Mouse (Mus musculus) bone marrow, adult 2 months (tissue): ENCODE measurements at regions not wholly inside any gene's neighbourhood (a gene's known extent, or its start where the extent isn't known, plus 50 kb on each side); places are given as distances from the start of the nearest gene placed in this dataset.

Experiments
- H3K27ac ChIP-seq: fragments of 200-500 bp; 2 replicates; pipeline ENCODE4 v1.5.1; 2012; ENCODE audit warnings: low read depth, mild to moderate bottlenecking, control low read depth, inconsistent platforms, low read length; ENCODE audit not compliant: control insufficient read depth, poor library complexity, insufficient read depth
- H3K4me1 ChIP-seq: fragments of 200-500 bp; 2 replicates; pipeline ENCODE4 v1.6.1; 2011; ENCODE audit warnings: low read length; ENCODE audit not compliant: control insufficient read depth, insufficient read depth
- H3K4me3 ChIP-seq: fragments of 200-500 bp; replicated peaks from 2 replicates; pipeline ENCODE3; 2011; ENCODE audit warnings: mild to moderate bottlenecking, low read depth, low read length, control low read depth; ENCODE audit not compliant: control insufficient read depth
- CTCF ChIP-seq: fragments of 200-500 bp; IDR thresholded peaks from 2 replicates; pipeline ENCODE4 v1.5.1; 2011; ENCODE audit warnings: low read length, control low read depth; ENCODE audit not compliant: control insufficient read depth, insufficient read depth
- POLR2A ChIP-seq: fragments of 200-500 bp; IDR thresholded peaks from 2 replicates; pipeline ENCODE4 v1.6.1; 2011; ENCODE audit warnings: low read depth, mild to moderate bottlenecking, control low read depth, low read length, borderline replicate concordance; ENCODE audit not compliant: control insufficient read depth
- WGBS: fragments of 180-500 bp; shearing (Covaris S2); methylation state at CpG from one replicate; pipeline ENCODE4 v1.1.7; 2018; 5-methylcytosine and 5-hydroxymethylcytosine counted together

DNA sequence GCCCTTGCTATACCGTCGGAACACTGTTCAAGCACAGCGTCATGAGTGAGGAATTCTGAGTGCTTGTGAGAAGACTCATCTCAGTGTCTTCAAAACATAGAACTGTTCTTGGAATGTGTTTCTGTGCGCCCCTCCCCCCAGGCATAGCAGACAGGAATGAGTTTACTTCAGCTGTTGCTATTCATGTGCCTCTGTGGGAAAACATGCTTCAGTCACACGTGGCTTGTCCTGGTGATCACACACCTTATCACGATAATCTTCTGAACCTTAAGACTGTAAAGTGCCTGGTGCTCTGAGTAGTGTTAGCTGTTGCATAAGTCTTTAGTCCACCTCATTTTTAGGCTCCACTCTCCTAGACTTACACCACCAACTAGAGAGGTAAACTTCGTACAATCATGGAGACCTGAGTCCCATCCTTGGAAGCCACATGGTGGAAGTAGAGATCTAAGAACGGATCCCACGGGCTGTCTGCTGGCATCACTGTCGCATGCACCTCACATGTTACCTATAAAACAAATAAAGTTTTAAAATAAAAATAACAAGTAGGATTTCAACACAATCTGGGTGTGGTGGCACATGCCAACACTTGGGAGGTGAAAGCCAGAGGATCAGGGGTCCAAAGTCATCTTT lies 1143.8 kb downstream of the 4930447A16Rik start:
- WGBS: 83% methylated on average over 10 of the region's 10 CpGs
- H3K4me1 ChIP-seq: peaks cover 6% of the 10 kb centered on the region
- no peak overlapping the region for H3K27ac ChIP-seq
- H3K4me3 ChIP-seq: no peak overlapping the region
- TF ChIP-seq CTCF: no peak
- TF ChIP-seq POLR2A: no peak

DNA sequence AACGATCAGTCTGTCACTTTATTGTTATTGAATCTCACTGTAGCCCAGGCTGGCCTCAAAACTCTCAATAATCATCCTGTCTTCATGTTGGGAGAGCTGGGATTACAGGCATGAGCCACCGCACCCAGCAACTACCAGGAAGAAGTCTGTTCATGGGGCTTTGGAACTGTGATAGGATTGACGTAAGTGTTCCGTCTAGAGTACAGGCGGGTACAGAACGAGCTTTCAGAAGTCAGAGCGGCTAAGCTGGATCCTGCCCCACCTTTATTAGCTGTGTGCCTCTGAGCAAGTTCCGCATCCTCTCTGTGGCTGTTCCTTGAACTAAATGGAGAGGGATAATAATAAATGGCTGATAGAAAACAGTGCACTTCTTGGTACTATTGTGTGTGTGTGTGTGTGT lies 1144.8 kb downstream of the 4930447A16Rik start:
- Histone ChIP-seq H3K4me1 (peaks cover 6% of the 10 kb centered on the region), H3K4me3 (no peak overlapping the region), H3K27ac (no peak overlapping the region)
- TF ChIP-seq POLR2A (no peak), CTCF (no peak)
- 90% methylated on average over 8 of the region's 8 CpGs for WGBS

- H3K4me1 ChIP-seq: peaks cover 6% of the 10 kb centered on the region
- 80% methylated on average over 8 of the region's 8 CpGs for WGBS
- no peak overlapping the region for H3K27ac ChIP-seq
- TF ChIP-seq CTCF: no peak
- no peak overlapping the region for H3K4me3 ChIP-seq
Measured at GRCm38 (mm10) chr15:38570735-38571134, 1145.4 kb downstream of the 4930447A16Rik start.

- 33% methylated on average over 4 of the region's 4 CpGs for WGBS
- no peak overlapping the region for H3K4me3 ChIP-seq
- no peak overlapping the region; the same call in 1 of the 2 replicates for H3K27ac ChIP-seq
- TF ChIP-seq POLR2A: no peak
- TF ChIP-seq CTCF: no peak
- peaks cover 5% of the 10 kb centered on the region for H3K4me1 ChIP-seq
Measured at GRCm38 (mm10) chr15:38572652-38573051, 1147.3 kb downstream of the 4930447A16Rik start.

- no peak overlapping the region for H3K4me3 ChIP-seq
- no peaks in the 10 kb centered on the region; the same call in 1 of the 2 replicates for H3K4me1 ChIP-seq
- peak overlapping the region; percentile 25; the same call in 1 of the 2 replicates for H3K27ac ChIP-seq
- no peak for TF ChIP-seq POLR2A
- TF ChIP-seq CTCF: no peak
- WGBS: 24% methylated on average over 8 of the region's 8 CpGs
Measured at GRCm38 (mm10) chr15:38574447-38574846, 1149.1 kb downstream of the 4930447A16Rik start.

DNA sequence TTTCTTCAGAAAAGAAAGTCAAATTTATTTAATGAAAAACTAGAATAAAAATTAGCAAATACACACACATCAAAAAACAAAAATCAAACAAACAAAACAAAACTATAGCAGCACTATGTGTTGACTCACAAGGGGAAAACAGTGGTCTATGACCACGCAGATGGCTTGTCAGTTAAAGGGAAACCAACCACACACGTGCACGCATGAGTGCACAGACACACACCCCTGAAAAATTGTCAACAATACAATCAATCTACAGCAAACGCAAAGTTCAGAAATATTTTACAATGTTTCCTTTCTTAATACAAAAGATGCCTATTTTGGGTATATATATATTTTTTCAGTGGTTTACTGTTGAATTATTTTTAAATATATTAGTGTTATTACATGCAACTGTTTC lies 1149.9 kb downstream of the 4930447A16Rik start:
- TF ChIP-seq CTCF (no peak), POLR2A (no peak)
- Histone ChIP-seq H3K4me1 (no peaks in the 10 kb centered on the region; the same call in 1 of the 2 replicates), H3K4me3 (no peak overlapping the region), H3K27ac (no peak overlapping the region)
- 26% methylated on average over 4 of the region's 4 CpGs for WGBS

GRCm38 (mm10) chr15:38577691-38578090 lies 1152.3 kb downstream of the 4930447A16Rik start:
- TF ChIP-seq CTCF: no peak
- TF ChIP-seq POLR2A: no peak
- Histone ChIP-seq H3K27ac (no peak overlapping the region), H3K4me3 (no peak overlapping the region), H3K4me1 (no peaks in the 10 kb centered on the region; the same call in 1 of the 2 replicates)
- WGBS: 95% methylated on average over 4 of the region's 4 CpGs

- TF ChIP-seq POLR2A (no peak), CTCF (no peak)
- Histone ChIP-seq H3K27ac (no peak overlapping the region), H3K4me1 (no peaks in the 10 kb centered on the region), H3K4me3 (no peak overlapping the region)
- 73% methylated on average over 4 of the region's 4 CpGs for WGBS
Measured at GRCm38 (mm10) chr15:38579481-38579880, 1154.1 kb downstream of the 4930447A16Rik start.

DNA sequence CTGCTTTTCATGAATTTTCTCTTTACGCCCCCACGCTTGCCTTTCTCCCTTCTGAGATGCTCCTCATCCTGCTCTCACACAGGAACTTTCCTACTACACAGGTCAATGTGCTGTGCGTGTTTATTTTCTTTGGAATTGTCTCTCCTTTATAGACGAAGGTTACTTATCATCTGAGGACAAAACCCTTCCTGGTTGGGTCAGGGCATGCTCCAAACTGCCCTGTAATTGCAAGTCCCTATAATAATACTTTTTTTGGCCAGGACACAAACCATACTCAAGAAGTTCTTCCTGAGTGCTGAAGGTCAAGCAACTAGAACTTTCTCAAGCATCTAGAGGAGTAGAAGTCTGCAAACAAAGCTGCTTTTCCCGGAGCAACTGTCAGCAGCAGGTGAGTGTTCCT lies 1158.1 kb downstream of the 4930447A16Rik start:
- Histone ChIP-seq H3K4me1 (no peaks in the 10 kb centered on the region), H3K4me3 (no peak overlapping the region), H3K27ac (no peak overlapping the region)
- 77% methylated on average over 5 of the region's 5 CpGs for WGBS
- TF ChIP-seq POLR2A (no peak), CTCF (no peak)
